Mouse (Mus musculus): ENCODE data around the gene Calcoco2.
A peak's percentile ranks its signal among the peaks of the same experiment; 100 is the strongest.
"Not testable (repeated sequence)": the region's sequence is repeated elsewhere in the genome, so short reads cannot be mapped to it uniquely, and the experiment has no call there.

The Calcoco2 gene

DNA sequence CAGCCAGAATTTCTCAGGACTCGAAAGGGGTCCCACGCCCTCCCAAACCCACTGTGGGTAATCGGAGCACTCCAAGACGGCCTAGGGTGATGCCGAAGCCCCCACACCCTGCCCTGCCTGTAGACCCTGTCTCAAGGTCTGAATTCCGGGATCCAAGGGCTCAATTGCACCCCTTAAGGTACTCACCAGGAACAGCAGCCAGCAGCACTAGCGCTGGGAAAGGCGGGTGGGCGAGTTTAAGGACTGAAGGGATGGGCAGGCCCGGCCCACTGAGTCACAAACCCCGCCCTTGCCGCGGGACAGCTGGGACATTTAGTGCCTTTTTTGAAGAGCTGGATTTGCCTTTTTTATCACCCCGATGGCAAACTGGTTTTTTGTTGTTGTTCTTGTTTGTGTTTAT, at the start of gene Calcoco2:
TSS of gene Calcoco2 (minus strand) at position 214 of the 400 bp plus-strand sequence.
- no peak for DNase-seq (ENCODE audit: low spot score)

- DNase-seq (ENCODE audit: low spot score), result no peak
Measured at GRCm38 (mm10) chr11:96147471-96147870, 35.7 kb upstream of the Calcoco2 start.

DNA sequence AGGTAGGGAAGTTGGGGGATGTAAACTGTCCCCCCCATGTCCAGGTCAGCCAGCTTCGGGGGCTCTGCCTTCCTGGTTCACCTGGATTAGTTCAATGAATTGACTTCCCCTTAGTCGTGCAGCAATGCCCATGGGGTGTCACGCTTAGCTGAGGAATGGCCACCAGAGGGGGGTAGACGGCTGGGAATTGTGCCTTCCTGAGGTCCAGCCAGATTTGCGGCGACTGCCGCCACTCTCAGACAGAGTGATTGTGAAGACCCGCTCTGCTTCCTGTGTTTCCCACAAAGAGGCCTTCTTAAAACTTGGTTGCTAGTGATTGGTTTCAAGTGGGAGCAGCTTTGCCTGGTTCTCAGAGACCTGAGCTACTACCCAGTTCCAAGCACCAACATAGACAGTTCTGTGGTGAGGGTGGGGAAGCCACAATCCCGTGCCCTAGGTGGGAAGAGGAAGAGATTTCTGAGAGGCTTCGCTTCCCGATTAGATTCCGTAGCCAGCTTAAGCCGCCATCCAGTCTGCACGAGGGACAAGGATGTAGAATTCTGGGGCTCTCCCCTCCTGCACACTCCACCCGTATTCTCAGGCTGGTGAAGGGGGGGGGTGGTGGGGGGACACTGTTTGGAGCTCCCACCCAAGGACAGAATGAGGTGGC, 34.0 kb upstream of the Calcoco2 start:
- DNase-seq (ENCODE audit: low spot score), result no peak

DNA sequence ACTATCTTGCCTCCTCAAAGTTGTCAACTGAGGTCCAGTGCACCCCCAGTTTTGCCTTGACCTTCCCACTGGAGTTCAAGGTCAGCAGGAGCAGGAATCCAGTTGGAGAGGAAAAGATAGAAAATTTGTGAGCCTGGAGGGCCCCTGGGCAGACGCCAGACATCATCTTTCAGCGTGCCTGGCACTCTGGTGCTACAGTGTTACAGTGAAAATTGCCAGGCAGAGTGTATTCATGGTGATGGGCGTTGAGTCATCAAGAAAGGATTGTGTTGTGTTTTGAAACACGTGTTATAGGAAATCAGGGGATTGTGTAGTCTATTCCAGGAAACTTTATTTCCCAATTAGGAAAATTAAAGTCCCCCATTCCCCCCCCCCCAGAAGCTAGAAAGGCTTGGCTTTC, 32.0 kb upstream of the Calcoco2 start:
- no peak for DNase-seq (ENCODE audit: low spot score)

- DNase-seq (ENCODE audit: low spot score), result no peak
Measured at GRCm38 (mm10) chr11:96140726-96141175, 29.0 kb upstream of the Calcoco2 start.

- DNase-seq (ENCODE audit: low spot score), result no peak
Measured at GRCm38 (mm10) chr11:96135847-96136246, 24.1 kb upstream of the Calcoco2 start.

DNA sequence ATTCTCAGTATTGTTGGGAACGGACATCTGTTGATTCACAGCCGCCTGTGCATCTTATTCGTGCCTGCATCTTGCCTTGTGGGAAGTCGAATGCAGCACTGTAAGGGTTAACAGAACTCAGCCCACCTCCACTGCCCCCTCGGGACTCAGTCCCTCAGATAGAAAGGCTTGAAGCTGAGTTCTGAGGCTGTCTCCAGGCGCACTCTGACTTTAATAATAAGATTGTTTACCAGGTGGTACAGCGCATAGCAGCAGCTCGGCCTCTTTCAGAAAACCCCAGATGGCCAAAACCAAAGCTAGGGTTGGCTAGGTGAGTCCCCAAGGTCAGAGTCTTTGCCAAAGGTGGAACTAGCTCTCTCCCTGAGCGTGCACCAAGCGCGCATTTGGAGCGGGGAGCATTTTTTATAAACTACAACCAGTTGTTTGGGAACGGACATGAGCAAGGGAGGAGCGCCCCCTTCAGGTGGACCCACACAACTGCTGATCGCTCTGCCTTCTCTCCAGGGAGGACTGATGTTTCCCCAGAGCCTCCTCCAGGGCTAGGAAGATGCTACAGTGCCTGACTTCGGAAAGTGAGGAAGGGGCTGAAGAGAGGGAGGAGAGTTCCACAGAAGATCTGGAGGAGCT, 21.6 kb upstream of the Calcoco2 start, which contains the start of gene Ttll6:
TSS of gene Ttll6 (plus strand) at position 548 of the 627 bp plus-strand sequence.
- peak; percentile 36 for DNase-seq (ENCODE audit: low spot score)

- DNase-seq (ENCODE audit: low spot score), result no peak
Measured at GRCm38 (mm10) chr11:96130606-96131005, 18.8 kb upstream of the Calcoco2 start.

DNA sequence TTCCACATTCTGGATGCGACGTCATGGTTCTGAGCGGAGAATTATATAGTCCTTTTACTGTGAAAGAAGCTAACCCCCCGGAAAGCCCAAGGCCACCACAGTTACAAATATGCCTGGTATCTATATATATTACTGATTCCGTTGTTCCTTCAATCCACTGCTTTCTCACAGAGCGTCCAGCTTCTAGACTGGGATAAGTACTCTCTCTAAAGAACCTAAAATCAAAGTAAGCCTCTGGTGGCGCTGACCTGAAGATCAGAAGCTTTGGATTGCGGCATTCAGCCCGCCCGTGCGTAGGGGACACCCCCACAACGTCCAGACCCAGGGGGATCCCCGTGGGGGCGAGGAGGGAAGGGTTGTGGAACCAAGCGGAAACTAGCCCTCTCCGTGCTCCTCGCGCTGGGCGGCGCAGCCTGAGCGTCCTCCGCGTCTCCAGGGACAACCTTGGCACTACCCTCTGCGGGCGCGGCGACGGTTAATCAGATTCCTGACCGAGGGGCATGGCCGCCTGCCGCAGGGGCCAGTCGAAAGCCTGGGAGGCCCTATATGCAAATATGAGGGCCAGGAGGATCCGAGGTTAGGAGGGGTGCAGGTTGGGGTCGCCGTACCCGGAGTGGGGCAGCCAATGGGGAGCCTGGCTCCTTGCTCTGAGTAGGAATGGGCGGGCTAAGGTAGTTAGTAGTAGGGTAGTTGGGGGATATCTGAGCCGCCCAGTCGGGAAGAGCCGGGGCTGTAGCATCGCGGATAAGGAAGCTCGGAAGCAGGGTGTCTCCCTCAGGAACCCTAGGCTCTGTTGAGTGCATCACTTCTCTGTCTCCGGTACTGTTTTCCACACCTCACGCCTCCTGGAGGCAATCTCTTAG, 12.5 kb upstream of the Calcoco2 start:
- DNase-seq (ENCODE audit: low spot score), result no peak

DNA sequence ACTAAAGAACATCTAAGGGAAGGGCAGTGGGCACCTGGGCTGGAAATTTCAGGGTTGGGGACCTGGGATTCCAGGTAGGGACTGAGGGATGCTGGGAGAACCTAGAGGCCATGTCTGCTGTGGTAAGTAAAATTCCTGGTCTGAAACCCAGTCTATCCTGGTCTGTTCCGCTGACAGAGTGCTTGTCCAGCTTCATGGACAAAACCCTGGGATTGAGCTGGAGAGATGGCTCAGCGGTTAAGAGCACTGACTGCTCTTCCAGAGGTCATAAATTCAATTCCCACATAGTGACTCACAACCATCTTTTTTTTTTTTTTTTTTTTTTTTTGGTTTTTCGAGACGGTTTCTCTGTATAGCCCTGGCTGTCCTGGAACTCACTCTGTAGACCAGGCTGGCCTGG, 11.0 kb upstream of the Calcoco2 start:
- DNase-seq (ENCODE audit: low spot score), result not testable (repeated sequence)

DNA sequence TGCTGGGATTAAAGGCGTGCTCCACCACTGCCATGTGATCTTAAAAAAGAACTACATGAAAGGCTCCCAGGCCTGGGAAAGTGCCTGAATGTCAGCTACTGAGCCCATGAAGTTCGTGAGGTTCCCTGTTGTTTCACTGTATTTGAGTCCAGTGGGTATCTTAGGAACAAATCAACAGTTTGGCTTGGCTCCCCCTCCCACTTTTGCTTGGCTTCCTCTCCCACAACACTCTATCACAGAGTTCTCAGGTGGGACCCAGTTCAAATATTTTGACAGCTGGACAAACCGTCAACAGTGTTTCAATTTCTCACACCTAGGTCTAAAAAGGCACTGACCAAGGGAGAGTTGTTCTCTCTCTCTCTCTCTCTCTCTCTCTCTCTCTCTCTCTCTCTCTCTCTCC, 7.6 kb upstream of the Calcoco2 start:
- no peak for DNase-seq (ENCODE audit: low spot score)

GRCm38 (mm10) chr11:96116925-96117324, 5.2 kb upstream of the Calcoco2 start:
- not testable (repeated sequence) for DNase-seq (ENCODE audit: low spot score)

DNA sequence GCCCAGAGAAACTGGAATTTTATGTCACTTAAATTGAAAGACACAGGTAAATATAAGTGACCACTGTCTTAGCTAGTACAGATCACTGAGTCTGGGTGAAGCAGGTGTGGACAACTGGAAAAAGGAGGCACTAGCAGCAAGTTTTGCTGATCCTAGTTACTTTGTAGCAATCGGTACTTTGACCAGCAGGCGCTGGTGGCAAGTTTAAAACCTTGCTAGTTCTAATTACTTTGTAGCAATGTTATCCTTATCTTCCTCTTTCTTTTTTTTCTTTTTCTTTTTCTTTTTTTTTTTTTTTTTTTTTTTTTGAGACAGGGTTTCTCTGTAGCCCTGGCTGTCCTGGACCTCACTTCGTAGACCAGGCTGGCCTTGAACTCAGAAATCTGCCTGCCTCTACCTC, 4.4 kb upstream of the Calcoco2 start:
- DNase-seq (ENCODE audit: low spot score), result no peak

DNA sequence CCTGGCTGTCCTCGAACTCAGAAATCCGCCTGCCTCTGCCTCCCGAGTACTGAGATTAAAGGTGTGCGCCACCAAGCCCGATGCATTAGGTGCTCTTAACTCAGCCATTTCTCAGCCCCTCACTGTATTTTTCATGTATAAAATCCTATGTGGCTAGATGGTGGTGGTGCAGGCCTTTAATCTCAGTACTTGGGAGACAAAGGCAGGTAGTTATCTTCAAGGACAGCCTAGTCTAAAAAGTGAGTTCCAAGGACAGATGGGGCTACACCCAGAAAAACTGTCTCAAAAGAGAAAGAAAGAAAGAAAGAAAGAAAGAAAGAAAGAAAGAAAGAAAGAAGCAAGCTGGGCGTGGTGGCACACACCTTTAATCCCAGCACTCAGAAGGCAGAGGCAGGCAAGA, 3.7 kb upstream of the Calcoco2 start:
- no peak for DNase-seq (ENCODE audit: low spot score)

DNA sequence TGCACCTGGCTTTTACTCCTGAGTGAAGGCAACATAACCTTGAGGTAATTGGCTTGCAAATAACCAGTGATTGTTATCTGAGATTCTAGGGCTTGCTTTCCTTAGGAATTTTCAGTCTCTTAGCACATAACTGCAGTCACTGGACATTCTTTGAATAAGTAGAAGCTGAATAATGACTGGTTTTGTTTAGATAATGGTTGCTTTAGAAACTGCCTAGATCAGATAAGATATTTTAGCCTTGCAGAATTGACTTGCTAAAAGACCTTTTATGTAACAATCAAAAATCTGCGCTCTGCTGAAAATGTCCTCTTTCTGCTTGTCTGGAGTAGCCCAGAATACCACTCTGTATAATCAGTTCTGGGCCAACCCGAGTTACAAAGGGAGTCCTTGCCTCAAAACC, 2.3 kb upstream of the Calcoco2 start:
- DNase-seq (ENCODE audit: low spot score), result no peak

- not testable (repeated sequence) for DNase-seq (ENCODE audit: low spot score)
Measured at GRCm38 (mm10) chr11:96110950-96111349, 814 bp downstream of the Calcoco2 start.

DNA sequence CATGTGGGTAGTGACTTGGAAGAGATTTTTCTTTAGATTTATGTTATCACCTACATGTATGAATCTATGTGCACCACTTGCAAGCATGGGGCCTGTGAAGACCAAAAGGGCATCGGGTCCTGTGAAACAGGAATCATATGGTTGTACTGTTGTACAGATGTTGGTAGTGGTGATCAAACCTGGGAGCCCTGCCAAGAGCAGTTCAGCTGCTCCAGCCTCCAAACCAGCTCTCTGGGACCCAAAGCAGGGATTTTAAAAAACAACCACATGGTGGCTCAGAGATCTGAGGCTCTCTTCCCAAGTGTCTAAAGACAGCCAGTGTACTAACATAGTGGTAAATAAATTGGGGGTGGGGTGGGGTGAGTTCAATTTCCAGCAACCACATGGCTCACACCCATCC, 3.4 kb downstream of the Calcoco2 start:
- no peak for DNase-seq (ENCODE audit: low spot score)

DNA sequence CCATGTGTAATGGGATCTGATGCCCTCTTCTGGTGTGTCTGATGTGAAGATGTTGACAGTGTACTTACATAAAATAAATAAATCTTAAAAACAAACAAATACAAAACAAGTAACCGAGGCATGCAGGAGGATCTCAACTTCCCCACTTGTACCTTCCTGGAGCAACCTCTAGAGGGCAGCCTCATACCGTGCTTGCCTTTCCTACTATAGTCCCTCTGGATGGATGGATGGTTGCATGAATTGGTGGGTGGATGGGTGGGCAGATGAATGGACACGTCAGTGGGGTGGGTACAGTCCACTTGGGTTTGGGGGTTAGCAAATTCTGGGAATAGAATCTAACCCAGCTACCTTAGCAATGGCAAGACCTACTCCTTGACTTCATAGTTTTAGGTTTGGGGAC, 18.4 kb downstream of the Calcoco2 start:
- peak; percentile 41 for DNase-seq (ENCODE audit: low spot score)

- DNase-seq (ENCODE audit: low spot score), result no peak
Measured at GRCm38 (mm10) chr11:96092674-96093291, 19.0 kb downstream of the Calcoco2 start.

DNA sequence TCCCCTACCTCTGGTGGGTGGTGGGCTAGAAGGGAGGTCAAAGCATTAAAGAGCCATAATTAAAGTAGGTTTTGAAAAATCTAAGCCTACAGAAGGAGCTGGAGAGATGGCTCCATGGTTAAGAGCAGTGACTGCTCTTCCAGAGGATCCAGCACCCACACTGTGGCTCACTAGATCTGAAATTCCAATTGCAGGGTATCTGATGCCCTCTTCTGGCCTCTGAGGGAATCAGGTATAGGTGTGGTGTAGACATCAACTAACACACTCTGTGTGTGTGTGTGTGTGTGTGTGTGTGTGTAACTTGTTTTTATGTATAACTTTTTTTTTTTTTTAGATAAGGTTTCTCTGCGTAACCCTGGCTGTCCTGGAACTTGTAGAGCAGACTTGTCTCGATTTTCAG, 20.7 kb downstream of the Calcoco2 start:
- DNase-seq (ENCODE audit: low spot score), result no peak

DNA sequence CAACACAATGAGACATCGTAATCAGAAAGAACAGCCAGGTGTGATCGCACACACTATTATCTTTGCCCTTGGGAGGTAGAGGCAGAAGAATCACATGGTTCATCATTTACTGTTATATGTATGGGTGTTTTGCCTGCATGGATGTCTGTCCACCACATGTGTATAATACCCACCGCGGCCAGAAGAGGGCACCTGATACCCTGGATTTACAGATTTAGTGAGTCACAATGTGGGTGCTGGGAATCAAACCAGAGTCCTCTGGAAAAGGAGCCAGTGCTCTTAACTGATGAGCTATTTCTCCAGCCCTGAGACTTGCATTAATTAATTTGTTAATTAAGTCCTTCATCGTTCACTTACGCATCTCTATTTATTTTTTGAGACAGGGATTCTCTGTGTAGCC, 23.8 kb downstream of the Calcoco2 start:
- DNase-seq (ENCODE audit: low spot score), result no peak

DNA sequence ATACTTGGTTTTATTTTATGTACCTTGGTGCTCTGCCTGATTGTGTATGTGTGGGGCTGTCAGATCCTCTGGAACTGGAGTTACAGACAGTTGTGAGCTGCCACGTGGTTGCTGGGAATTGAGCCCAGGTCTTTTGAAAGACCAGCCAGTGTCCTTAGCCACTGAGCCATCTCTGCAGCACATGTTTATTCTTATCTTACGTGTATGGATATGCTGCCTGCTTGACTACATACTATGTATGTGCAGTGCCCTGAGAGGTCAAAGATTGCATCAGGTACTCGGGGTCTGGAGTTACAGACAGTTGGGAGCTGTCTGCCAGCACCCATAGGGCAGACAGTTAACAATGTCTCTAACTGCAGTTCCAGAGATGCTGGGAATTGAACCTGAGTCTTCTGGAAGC, 29.1 kb downstream of the Calcoco2 start:
- no peak for DNase-seq (ENCODE audit: low spot score)
